In the genomic region with DNA sequence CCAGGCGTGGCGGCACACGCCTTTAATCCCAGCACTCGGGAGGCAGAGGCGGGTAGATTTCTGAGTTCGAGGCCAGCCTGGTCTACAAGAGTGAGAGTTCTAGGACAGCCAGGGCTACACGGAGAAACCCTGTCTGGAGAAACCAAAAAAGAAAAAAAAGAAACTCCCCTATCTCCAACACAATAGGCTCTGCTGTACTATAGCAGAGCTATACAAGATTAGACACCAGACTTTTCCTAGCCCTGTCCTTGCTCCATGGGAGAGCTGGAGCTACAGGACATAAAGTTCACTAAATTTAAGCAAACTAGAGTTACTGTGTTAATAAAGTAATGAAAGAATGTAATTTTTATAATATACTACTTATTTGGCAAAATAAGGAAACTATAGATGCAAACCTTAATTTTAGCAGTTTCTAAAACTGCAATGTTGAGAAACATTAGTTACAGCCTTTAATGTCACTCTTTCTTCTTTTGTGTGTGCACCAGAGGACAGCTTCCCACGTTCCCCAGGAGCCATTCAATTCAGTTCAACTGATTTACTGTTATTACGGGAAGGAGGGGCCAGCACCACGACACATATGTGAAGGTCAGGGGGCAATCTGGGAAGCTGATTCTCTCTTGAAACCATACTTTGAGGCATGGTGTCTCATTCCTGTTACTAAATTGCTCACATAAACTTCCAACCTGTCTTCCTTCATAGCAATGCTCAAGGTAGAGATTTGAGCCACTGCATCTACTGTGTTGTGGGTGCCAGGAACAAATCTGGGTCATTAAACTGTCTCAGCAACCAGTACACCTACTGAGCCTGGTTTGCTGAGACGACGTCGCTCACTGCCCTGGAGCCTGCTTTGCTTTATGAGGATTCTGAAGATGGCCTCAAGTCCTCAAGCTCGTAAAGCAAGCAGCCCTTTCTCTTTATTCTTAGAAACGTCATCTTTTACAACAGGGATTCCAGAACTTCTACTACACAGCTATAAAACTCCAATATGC, we compare ENCODE assay signal across 28 mouse cellular contexts. TPM values are rescaled to one million over a fixed set of nuclear protein-coding genes. Genes with fewer than 3 reads are reported as not detected.
DNase-seq lines count a peak whose midpoint lies in the region; ATAC-seq lines count a peak whose summit lies in the region.
"Had no signal": no experiment of that assay in that cellular context is flagged by ENCODE, and none has a peak within 500 bp of the region (broad histone marks: within the 10 kb centered on the region; RNA-seq: fewer than 3 reads in every experiment).

No protein-coding gene starts in this region.

- H3K4me2 ChIP-seq in midbrain, embryonic 11.5 days: no peak overlapping the region
- no peak overlapping the region for H3K4me2 ChIP-seq in midbrain, embryonic 15.5 days
- no peak overlapping the region for H3K4me2 ChIP-seq in kidney, embryonic 14.5 days (replicated peaks; ENCODE audit: low read depth, low read length)
- H3K4me2 ChIP-seq: embryonic facial prominence, embryonic 12.5 days; embryonic facial prominence, embryonic 15.5 days; heart, embryonic 11.5 days; hindbrain, embryonic 13.5 days had no signal

- DNase-seq in embryo, embryonic 11 days: peak; percentile 29
- DNase-seq in embryo, embryonic 10 days (ENCODE audit: low spot score): no peak
- peak; percentile 53 for DNase-seq in midbrain, embryonic 11.5 days (ENCODE audit: low spot score, missing footprints)
- DNase-seq in induced T-regulatory cell, adult 2 months (ENCODE audit: low read depth): peak; percentile 10
- DNase-seq: adrenal gland, postnatal 10 days; adrenal gland, postnatal 36 days; B cell, adult 2 months; cerebellum, adult 18-20 months; cerebellum, adult 9-10 months; cerebellum, postnatal 14 days; forebrain, postnatal 0 days; gastrocnemius, postnatal 25 days; heart, postnatal 36 days had no signal

- no peak overlapping the region for H3K4me3 ChIP-seq in midbrain, embryonic 11.5 days (ENCODE audit: low read depth, low read length)
- H3K4me3 ChIP-seq in midbrain, embryonic 15.5 days: no peak overlapping the region
- no peak overlapping the region for H3K4me3 ChIP-seq in kidney, embryonic 14.5 days (ENCODE audit: low read length)
- H3K4me3 ChIP-seq: embryonic facial prominence, embryonic 12.5 days; embryonic facial prominence, embryonic 15.5 days; hindbrain, embryonic 10.5 days; hindbrain, embryonic 13.5 days had no signal

- peaks cover 29% of the 10 kb centered on the region for H3K36me3 ChIP-seq in midbrain, embryonic 11.5 days (ENCODE audit: control insufficient read depth, insufficient read depth, low read length)
- peaks cover 57% of the 10 kb centered on the region for H3K36me3 ChIP-seq in midbrain, embryonic 15.5 days (replicated peaks)
- H3K36me3 ChIP-seq in kidney, embryonic 14.5 days (ENCODE audit: control insufficient read depth, insufficient read depth, low read length): peaks cover 68% of the 10 kb centered on the region

- no peak overlapping the region for H3K27ac ChIP-seq in midbrain, embryonic 11.5 days (ENCODE audit: low read depth, low read length)
- no peak overlapping the region for H3K27ac ChIP-seq in midbrain, embryonic 15.5 days
- H3K27ac ChIP-seq in kidney, embryonic 14.5 days (ENCODE audit: low read depth, low read length): no peak overlapping the region
- H3K27ac ChIP-seq: embryonic facial prominence, embryonic 12.5 days; embryonic facial prominence, embryonic 15.5 days; hindbrain, embryonic 10.5 days; hindbrain, embryonic 13.5 days had no signal

- H3K9me3 ChIP-seq in midbrain, embryonic 11.5 days (ENCODE audit: control insufficient read depth, low read length): no peaks in the 10 kb centered on the region
- no peaks in the 10 kb centered on the region for H3K9me3 ChIP-seq in midbrain, embryonic 15.5 days
- H3K9me3 ChIP-seq in kidney, embryonic 14.5 days (ENCODE audit: control insufficient read depth, low read length): no peaks in the 10 kb centered on the region; the same call in 1 of the 2 replicates
- H3K9me3 ChIP-seq: embryonic facial prominence, embryonic 12.5 days; embryonic facial prominence, embryonic 15.5 days; G1E; hindbrain, embryonic 13.5 days had no signal

- H3K4me1 ChIP-seq in midbrain, embryonic 11.5 days (ENCODE audit: control insufficient read depth, insufficient read depth, low read length): peaks cover 2% of the 10 kb centered on the region
- H3K4me1 ChIP-seq in midbrain, embryonic 15.5 days: peaks cover 4% of the 10 kb centered on the region
- peaks cover 3% of the 10 kb centered on the region; the same call in 1 of the 2 replicates for H3K4me1 ChIP-seq in kidney, embryonic 14.5 days (ENCODE audit: control insufficient read depth, insufficient read depth, low read length)

- H3K27me3 ChIP-seq in midbrain, embryonic 11.5 days (ENCODE audit: control insufficient read depth, insufficient read depth, low read length): no peaks in the 10 kb centered on the region
- no peaks in the 10 kb centered on the region for H3K27me3 ChIP-seq in midbrain, embryonic 15.5 days (replicated peaks)
- no peaks in the 10 kb centered on the region for H3K27me3 ChIP-seq in kidney, embryonic 14.5 days (ENCODE audit: control insufficient read depth, insufficient read depth, low read length)
- H3K27me3 ChIP-seq: CH12.LX; embryonic facial prominence, embryonic 12.5 days; embryonic facial prominence, embryonic 15.5 days; hindbrain, embryonic 13.5 days; Patski had no signal

- 91% methylated on average over 15 of the region's 15 CpGs for WGBS in midbrain, embryonic 11.5 days
- 96% methylated on average over 15 of the region's 15 CpGs for WGBS in midbrain, embryonic 15.5 days
- WGBS in kidney, embryonic 14.5 days: 82% methylated on average over 15 of the region's 15 CpGs

- no peak for ATAC-seq in midbrain, embryonic 11.5 days (ENCODE audit: low FRiP score)
- no peak for ATAC-seq in midbrain, embryonic 15.5 days (replicated peaks)
- ATAC-seq in kidney, embryonic 14.5 days (ENCODE audit: low FRiP score, low TSS enrichment): no peak
- ATAC-seq: forebrain, embryonic 14.5 days; forebrain, postnatal 0 days; hindbrain, embryonic 16.5 days; inflammation-experienced regulatory T-cells, adult 6 months; intestine, embryonic 16.5 days; Patski had no signal

- H3K9ac ChIP-seq in midbrain, embryonic 11.5 days (ENCODE audit: low read length): no peak overlapping the region
- H3K9ac ChIP-seq in midbrain, embryonic 15.5 days: no peak overlapping the region
- no peak overlapping the region for H3K9ac ChIP-seq in kidney, embryonic 14.5 days (ENCODE audit: low read depth, low read length)
- H3K9ac ChIP-seq: embryonic facial prominence, embryonic 12.5 days; embryonic facial prominence, embryonic 15.5 days; forebrain, postnatal 0 days; hindbrain, embryonic 13.5 days had no signal

RNA-seq across cellular contexts. Expression of a gene that starts 15.9 kb away (rescaled TPM):
- not detected in 2 replicates for polyA plus RNA-seq in midbrain, embryonic 11.5 days (2014; fragmentation: Nextera tagmentation; extraction: Ambion mirVana)
- not detected in 2 replicates for polyA plus RNA-seq in midbrain, embryonic 15.5 days (2015; fragmentation: Nextera tagmentation; extraction: Ambion mirVana)
- not detected in 2 replicates for polyA plus RNA-seq in kidney, embryonic 14.5 days (2014; fragmentation: Nextera tagmentation; extraction: Ambion mirVana)
- polyA plus RNA-seq: forebrain, embryonic 11.5 days; forebrain, embryonic 14.5 days; G1E; hindbrain, embryonic 10.5 days; hindbrain, embryonic 16.5 days; intestine, embryonic 16.5 days; Patski had no signal

RNA-seq across cellular contexts. Expression of a gene that starts 33.1 kb away (rescaled TPM):
- polyA plus RNA-seq in midbrain, embryonic 11.5 days (2014; fragmentation: Nextera tagmentation; extraction: Ambion mirVana): 198 and 210 TPM in 2 replicates
- polyA plus RNA-seq in midbrain, embryonic 15.5 days (2015; fragmentation: Nextera tagmentation; extraction: Ambion mirVana): 152 and 160 TPM in 2 replicates
- 128 and 131 TPM in 2 replicates for polyA plus RNA-seq in kidney, embryonic 14.5 days (2014; fragmentation: Nextera tagmentation; extraction: Ambion mirVana)
